Mouse (Mus musculus) layer of hippocampus, adult 8-10 months (tissue): ENCODE measurements at regions not wholly inside any gene's neighbourhood (a gene's known extent, or its start where the extent isn't known, plus 50 kb on each side); places are given as distances from the start of the nearest gene placed in this dataset.

ENCODE experiments used
- DNase-seq, 2 experiments: peaks; one replicate each; pipeline ENCODE4 v3.0.0; 2022; ENCODE audit warnings: low spot score in 2 of 2

GRCm38 (mm10) chr17:80827361-80827760, 99.1 kb upstream of the Map4k3 start:
- no peak for DNase-seq

GRCm38 (mm10) chr17:80825971-80826730, 97.9 kb upstream of the Map4k3 start:
- DNase-seq, result no peak

- DNase-seq, result no peak
Measured at GRCm38 (mm10) chr17:80825518-80825901, 97.2 kb upstream of the Map4k3 start.

GRCm38 (mm10) chr17:80824826-80825517, 96.7 kb upstream of the Map4k3 start:
- DNase-seq, result no peak

GRCm38 (mm10) chr17:80824261-80824660, 96.0 kb upstream of the Map4k3 start:
- no peak for DNase-seq

- DNase-seq, result no peak
Measured at GRCm38 (mm10) chr17:80820888-80821287, 92.6 kb upstream of the Map4k3 start.

GRCm38 (mm10) chr17:80818477-80819028, 90.3 kb upstream of the Map4k3 start:
- no peak for DNase-seq

GRCm38 (mm10) chr17:80815747-80816146, 87.5 kb upstream of the Map4k3 start:
- no peak for DNase-seq

GRCm38 (mm10) chr17:80813194-80813593, 84.9 kb upstream of the Map4k3 start:
- no peak for DNase-seq

- peak; percentile 45 to 48 for DNase-seq
Measured at GRCm38 (mm10) chr17:80809275-80809674, 81.0 kb upstream of the Map4k3 start.

- no peak for DNase-seq
Measured at GRCm38 (mm10) chr17:80808069-80808468, 79.8 kb upstream of the Map4k3 start.

- DNase-seq, result no peak
Measured at GRCm38 (mm10) chr17:80803361-80803915, 75.2 kb upstream of the Map4k3 start.

GRCm38 (mm10) chr17:80802622-80803021, 74.3 kb upstream of the Map4k3 start:
- DNase-seq, result no peak

GRCm38 (mm10) chr17:80801991-80802390, 73.7 kb upstream of the Map4k3 start:
- no peak for DNase-seq

- peak; percentile 84 for DNase-seq
Measured at GRCm38 (mm10) chr17:80801451-80801983, 73.2 kb upstream of the Map4k3 start.

GRCm38 (mm10) chr17:80800877-80801276, 72.6 kb upstream of the Map4k3 start:
- no peak for DNase-seq

GRCm38 (mm10) chr17:80800454-80800853, 72.2 kb upstream of the Map4k3 start:
- no peak for DNase-seq

- no peak for DNase-seq
Measured at GRCm38 (mm10) chr17:80799061-80799460, 70.8 kb upstream of the Map4k3 start.

- no peak for DNase-seq
Measured at GRCm38 (mm10) chr17:80798281-80798980, 70.1 kb upstream of the Map4k3 start.

- no peak for DNase-seq
Measured at GRCm38 (mm10) chr17:80796790-80797189, 68.5 kb upstream of the Map4k3 start.

GRCm38 (mm10) chr17:80796386-80796785, 68.1 kb upstream of the Map4k3 start:
- no peak for DNase-seq
